Mouse (Mus musculus): ENCODE measurements around the gene Scube1.

- no peak for TF ChIP-seq GATA1 (IDR thresholded peaks at IDR 0.05; ENCODE audit: low read length)
- no peak for TF ChIP-seq TAL1 (IDR thresholded peaks at IDR 0.05; ENCODE audit: low read length)
Measured at GRCm38 (mm10) chr15:83634076-83634475, 90.7 kb downstream of the Scube1 start.

Measured in erythroblast, embryonic 14.5 days (primary cell).